Mouse (Mus musculus) CH12.LX (cell line): ENCODE data around the gene Pkn1.

Experiments used
- POLR2A ChIP-seq: IDR thresholded peaks from 2 replicates; pipeline ENCODE4 v1.6.1; 2011; ENCODE audit warnings: low read depth, mild to moderate bottlenecking, improper control_type of control experiment, low read length
- ZNF384 ChIP-seq: IDR thresholded peaks from 2 replicates; pipeline ENCODE4 v1.6.1; 2012; ENCODE audit warnings: low read depth, low read length, improper control_type of control experiment, inconsistent platforms

GRCm38 (mm10) chr8:83740586-83740975 is 41.6 kb upstream of the Pkn1 start:
- TF ChIP-seq POLR2A, result no peak
- no peak for TF ChIP-seq ZNF384
